Comparison of ENCODE assay signal across 10 mouse cellular contexts in genomic region chr7:18922807-18923206, GRCm38 (mm10). TPM values are rescaled to one million over a fixed set of nuclear protein-coding genes. Genes with fewer than 3 reads are reported as not detected.
DNase-seq lines count a peak whose midpoint lies in the region; ATAC-seq lines count a peak whose summit lies in the region.
"Had no signal": no experiment of that assay in that cellular context is flagged by ENCODE, and none has a peak within 500 bp of the region (broad histone marks: within the 10 kb centered on the region; RNA-seq: fewer than 3 reads in every experiment).

No protein-coding gene starts in this region.

- peak; percentile 62 for DNase-seq in cerebellum, adult 9-11 months
- no peak for DNase-seq in cerebellum, adult 18-20 months
- peak; percentile 62 for DNase-seq in midbrain, embryonic 10.5 days (ENCODE audit: low spot score)
- DNase-seq in right cerebral cortex, postnatal 36 days (ENCODE audit: low spot score in 2 of 2): peak; percentile 88 to 89
- DNase-seq in ovary, postnatal 36 days (ENCODE audit: low spot score): no peak
- DNase-seq in heart, postnatal 10 days: no peak
- DNase-seq: adrenal gland, postnatal 25 days had no signal

- H3K4me3 ChIP-seq in hindbrain, embryonic 15.5 days: no peak overlapping the region
- H3K4me3 ChIP-seq in midbrain, embryonic 10.5 days: peak overlapping the region; percentile 35; the same call in 1 of the 2 replicates
- no peak overlapping the region for H3K4me3 ChIP-seq in heart, embryonic 12.5 days
- H3K4me3 ChIP-seq: limb, embryonic 12.5 days had no signal

- H3K9ac ChIP-seq in hindbrain, embryonic 15.5 days: no peak overlapping the region
- no peak overlapping the region for H3K9ac ChIP-seq in heart, embryonic 12.5 days
- H3K9ac ChIP-seq: limb, embryonic 12.5 days had no signal

- peak; percentile 10; the same call in 1 of the 2 replicates for ATAC-seq in hindbrain, embryonic 15.5 days (ENCODE audit: low FRiP score, low read depth)
- no peak for ATAC-seq in heart, embryonic 12.5 days (ENCODE audit: insufficient number of reproducible peaks, low FRiP score)

- no peaks in the 10 kb centered on the region for H3K36me3 ChIP-seq in hindbrain, embryonic 15.5 days
- 0 out of 2 replicates have a peak, but pooled peaks cover under 1% of the 10 kb centered on the region for H3K36me3 ChIP-seq in midbrain, embryonic 10.5 days
- H3K36me3 ChIP-seq in heart, embryonic 12.5 days: no peaks in the 10 kb centered on the region
- H3K36me3 ChIP-seq: limb, embryonic 12.5 days had no signal

- H3K4me2 ChIP-seq in hindbrain, embryonic 15.5 days: peak overlapping the region; percentile 74
- H3K4me2 ChIP-seq in heart, embryonic 12.5 days: no peak overlapping the region
- H3K4me2 ChIP-seq: limb, embryonic 12.5 days had no signal

- no peaks in the 10 kb centered on the region for H3K9me3 ChIP-seq in hindbrain, embryonic 15.5 days
- no peaks in the 10 kb centered on the region for H3K9me3 ChIP-seq in midbrain, embryonic 10.5 days (replicated peaks)
- no peaks in the 10 kb centered on the region for H3K9me3 ChIP-seq in heart, embryonic 12.5 days (replicated peaks)

- peak overlapping the region; percentile 96 for H3K27ac ChIP-seq in hindbrain, embryonic 15.5 days (replicated peaks)
- peak overlapping the region; percentile 99 for H3K27ac ChIP-seq in midbrain, embryonic 10.5 days (replicated peaks)
- no peak overlapping the region for H3K27ac ChIP-seq in heart, embryonic 12.5 days (ENCODE audit: poor library complexity, severe bottlenecking)
- H3K27ac ChIP-seq: limb, embryonic 12.5 days had no signal

- peaks cover 52% of the 10 kb centered on the region for H3K4me1 ChIP-seq in hindbrain, embryonic 15.5 days (replicated peaks)
- peaks cover 69% of the 10 kb centered on the region for H3K4me1 ChIP-seq in midbrain, embryonic 10.5 days
- H3K4me1 ChIP-seq in heart, embryonic 12.5 days (replicated peaks): peaks cover 25% of the 10 kb centered on the region

- intact Hi-C loops in heart, postnatal 10 days (cut with DNase I): no loop called here

- 7% methylated on average over 5 of the region's 5 CpGs for WGBS in hindbrain, embryonic 15.5 days
- WGBS in midbrain, embryonic 10.5 days: 35% methylated on average over 5 of the region's 5 CpGs
- 53% methylated on average over 5 of the region's 5 CpGs for WGBS in heart, embryonic 12.5 days

- H3K27me3 ChIP-seq in hindbrain, embryonic 15.5 days: no peaks in the 10 kb centered on the region
- H3K27me3 ChIP-seq in midbrain, embryonic 10.5 days (ENCODE audit: low read depth, poor library complexity, severe bottlenecking): 0 out of 2 replicates have a peak, but pooled peaks cover 9% of the 10 kb centered on the region
- H3K27me3 ChIP-seq in heart, embryonic 12.5 days (replicated peaks): peaks cover 62% of the 10 kb centered on the region

RNA-seq across cellular contexts. Expression of gene Nova2, which starts 2.9 kb away (rescaled TPM):
- 12.5 and 13.0 TPM in 2 replicates for polyA plus RNA-seq in hindbrain, embryonic 15.5 days (2015; fragmentation: Nextera tagmentation; extraction: Ambion mirVana)
- polyA plus RNA-seq in midbrain, embryonic 10.5 days (2016; fragmentation: Nextera tagmentation; extraction: Ambion mirVana): 3.9 and 6.2 TPM in 2 replicates
- total RNA-seq in heart, postnatal 10 days (2021): 10 to 100 TPM in 1 of 2 experiments, 1 to 10 TPM in 1; 9.9 to 10.1 TPM
- 0.60 and 0.64 TPM in 2 replicates for polyA plus RNA-seq in heart, embryonic 12.5 days (2016; fragmentation: Nextera tagmentation; extraction: Ambion mirVana)

RNA-seq across cellular contexts. Expression of gene Ccdc61, which starts 12.6 kb away (rescaled TPM):
- 29.7 and 30.6 TPM in 2 replicates for polyA plus RNA-seq in hindbrain, embryonic 15.5 days (2015; fragmentation: Nextera tagmentation; extraction: Ambion mirVana)
- 38.5 and 38.7 TPM in 2 replicates for polyA plus RNA-seq in midbrain, embryonic 10.5 days (2016; fragmentation: Nextera tagmentation; extraction: Ambion mirVana)
- 10 to 100 TPM in 1 of 2 experiments, 1 to 10 TPM in 1; 9.5 to 11.5 TPM for total RNA-seq in heart, postnatal 10 days (2021)
- 23.3 and 24.0 TPM in 2 replicates for polyA plus RNA-seq in heart, embryonic 12.5 days (2016; fragmentation: Nextera tagmentation; extraction: Ambion mirVana)

RNA-seq across cellular contexts. Expression of gene Pglyrp1, which starts 51.7 kb away (rescaled TPM):
- 22.9 and 25.9 TPM in 2 replicates for polyA plus RNA-seq in hindbrain, embryonic 15.5 days (2015; fragmentation: Nextera tagmentation; extraction: Ambion mirVana)
- 1.6 and 1.7 TPM in 2 replicates for polyA plus RNA-seq in midbrain, embryonic 10.5 days (2016; fragmentation: Nextera tagmentation; extraction: Ambion mirVana)
- 1 to 10 TPM; 2.0 to 2.8 TPM for total RNA-seq in heart, postnatal 10 days (2021)
- 0.83 and 0.96 TPM in 2 replicates for polyA plus RNA-seq in heart, embryonic 12.5 days (2016; fragmentation: Nextera tagmentation; extraction: Ambion mirVana)

Comparison
In these comparisons a context has a peak if more than half of its experiments do, and no peak if none do; other contexts are left out.
1. DNase-seq: peak in cerebellum, adult 9-11 months (single experiment), midbrain, embryonic 10.5 days (single experiment) and right cerebral cortex, postnatal 36 days (2 of 2); none in cerebellum, adult 18-20 months (0 of 2), ovary, postnatal 36 days (single experiment) and heart, postnatal 10 days (0 of 2).